Mouse (Mus musculus) midbrain, embryonic 13.5 days (tissue): Measurements from ENCODE around the gene Cntnap4. TPM values are rescaled to one million over a fixed set of nuclear protein-coding genes. Genes with fewer than 3 reads are reported as not detected.

Experiments
- ATAC-seq: fragments of 200-750 bp; cut with Nextera tagmentation; 2 replicates; pipeline ENCODE4 v1.8.0; 2017; ENCODE audit warnings: mild to moderate bottlenecking, moderate TSS enrichment, moderate library complexity
- H3K27ac ChIP-seq: fragments of 300-500 bp; sonication (generic); 2 replicates; pipeline ENCODE4 v1.5.1; 2015; ENCODE audit warnings: inconsistent platforms, mild to moderate bottlenecking, moderate library complexity
- H3K27me3 ChIP-seq: fragments of 300-500 bp; sonication (generic); 2 replicates; pipeline ENCODE4 v1.6.1; 2015; ENCODE audit warnings: mild to moderate bottlenecking, inconsistent platforms
- H3K36me3 ChIP-seq: fragments of 300-500 bp; sonication (generic); 2 replicates; pipeline ENCODE4 v1.6.1; 2015; ENCODE audit warnings: mild to moderate bottlenecking, inconsistent platforms
- H3K4me1 ChIP-seq: fragments of 300-500 bp; sonication (generic); replicated peaks from 2 replicates; pipeline ENCODE4 v1.6.1; 2015; ENCODE audit warnings: inconsistent platforms
- H3K4me2 ChIP-seq: fragments of 300-500 bp; sonication (generic); replicated peaks from 2 replicates; pipeline ENCODE4 v1.6.1; 2015; ENCODE audit warnings: moderate library complexity, mild to moderate bottlenecking, inconsistent platforms
- H3K4me3 ChIP-seq: fragments of 300-500 bp; sonication (generic); replicated peaks from 2 replicates; pipeline ENCODE4 v1.5.1; 2015; ENCODE audit warnings: mild to moderate bottlenecking, inconsistent platforms
- H3K9ac ChIP-seq: fragments of 300-500 bp; sonication (generic); replicated peaks from 2 replicates; pipeline ENCODE4 v1.6.1; 2015; ENCODE audit warnings: mild to moderate bottlenecking, inconsistent platforms
- H3K9me3 ChIP-seq: fragments of 300-500 bp; sonication (generic); 2 replicates; pipeline ENCODE4 v1.6.1; 2016; ENCODE audit warnings: mild to moderate bottlenecking, inconsistent platforms
- WGBS: fragments of 180-500 bp; shearing (Covaris S2); methylation state at CpG from one replicate; pipeline ENCODE4 v1.1.7; 2015; 5-methylcytosine and 5-hydroxymethylcytosine counted together
- polyA plus RNA-seq: library from polyadenylated mRNA; unstranded; fragments of >200 nt; fragmentation: Nextera tagmentation; extraction: Ambion mirVana; gene quantifications from 2 replicates; pipeline ENCODE4 v1.2.1, GENCODE M21; 2015

Gene Cntnap4
- polyA plus RNA-seq, 1 experiment from 2014 or later, result 11.2 TPM

- no peak overlapping the region for H3K9ac ChIP-seq
- ATAC-seq, result no peak
These were observed 40.3 kb downstream of the Cntnap4 start for GRCm38 (mm10) chr8:112610121-112610520.

GRCm38 (mm10) chr8:112628791-112629190 is 58.9 kb downstream of the Cntnap4 start:
- H3K4me2 ChIP-seq, result no peak overlapping the region
- no peak overlapping the region for H3K27ac ChIP-seq
- no peaks in the 10 kb centered on the region for H3K27me3 ChIP-seq
- no peak overlapping the region for H3K4me3 ChIP-seq
- H3K4me1 ChIP-seq, result 0 out of 2 replicates have a peak, but pooled peaks cover 3% of the 10 kb centered on the region
- no peak overlapping the region for H3K9ac ChIP-seq
- H3K9me3 ChIP-seq, result no peaks in the 10 kb centered on the region
- 90% methylated on average over 7 of the region's 7 CpGs for WGBS
- no peak for ATAC-seq
- no peaks in the 10 kb centered on the region for H3K36me3 ChIP-seq

More at GRCm38 (mm10) chr8:112610121-112610520, 40.3 kb downstream of the Cntnap4 start:
- no peaks in the 10 kb centered on the region for H3K9me3 ChIP-seq
- no peak overlapping the region for H3K4me3 ChIP-seq
- no peaks in the 10 kb centered on the region for H3K4me1 ChIP-seq
- H3K36me3 ChIP-seq, result no peaks in the 10 kb centered on the region
- no peaks in the 10 kb centered on the region for H3K27me3 ChIP-seq
- 89% methylated on average over 6 of the region's 6 CpGs for WGBS
- no peak overlapping the region for H3K27ac ChIP-seq
- no peak overlapping the region for H3K4me2 ChIP-seq

GRCm38 (mm10) chr8:112652657-112653056 is 82.8 kb downstream of the Cntnap4 start:
- H3K27ac ChIP-seq, result no peak overlapping the region
- no peaks in the 10 kb centered on the region for H3K4me1 ChIP-seq
- no peak overlapping the region for H3K4me3 ChIP-seq
- H3K27me3 ChIP-seq, result no peaks in the 10 kb centered on the region
- H3K9ac ChIP-seq, result no peak overlapping the region
- no peaks in the 10 kb centered on the region for H3K36me3 ChIP-seq
- ATAC-seq, result no peak
- H3K9me3 ChIP-seq, result no peaks in the 10 kb centered on the region
- WGBS, result 89% methylated on average over 4 of the region's 4 CpGs
- H3K4me2 ChIP-seq, result no peak overlapping the region

GRCm38 (mm10) chr8:112653276-112653675 is 83.4 kb downstream of the Cntnap4 start:
- H3K4me3 ChIP-seq, result no peak overlapping the region
- H3K4me2 ChIP-seq, result no peak overlapping the region
- H3K9me3 ChIP-seq, result no peaks in the 10 kb centered on the region
- H3K9ac ChIP-seq, result no peak overlapping the region
- no peaks in the 10 kb centered on the region for H3K4me1 ChIP-seq
- H3K27me3 ChIP-seq, result no peaks in the 10 kb centered on the region
- H3K27ac ChIP-seq, result no peak overlapping the region
- no peak for ATAC-seq
- 96% methylated on average over 1 of the region's 1 CpGs for WGBS
- H3K36me3 ChIP-seq, result no peaks in the 10 kb centered on the region

- H3K4me3 ChIP-seq, result no peak overlapping the region
- no peaks in the 10 kb centered on the region for H3K27me3 ChIP-seq
- no peak overlapping the region for H3K9ac ChIP-seq
- 37% methylated on average over 3 of the region's 3 CpGs for WGBS
- no peak for ATAC-seq
- no peaks in the 10 kb centered on the region for H3K4me1 ChIP-seq
- no peak overlapping the region for H3K4me2 ChIP-seq
- H3K9me3 ChIP-seq, result no peaks in the 10 kb centered on the region
- no peak overlapping the region for H3K27ac ChIP-seq
- H3K36me3 ChIP-seq, result no peaks in the 10 kb centered on the region
These were observed 84.2 kb downstream of the Cntnap4 start for GRCm38 (mm10) chr8:112653994-112654393.

- Histone ChIP-seq H3K27ac (no peak overlapping the region), H3K27me3 (no peaks in the 10 kb centered on the region), H3K9ac (no peak overlapping the region), H3K36me3 (no peaks in the 10 kb centered on the region), H3K4me3 (no peak overlapping the region), H3K9me3 (no peaks in the 10 kb centered on the region), H3K4me2 (no peak overlapping the region), H3K4me1 (no peaks in the 10 kb centered on the region)
- 74% methylated on average over 3 of the region's 3 CpGs for WGBS
- no peak for ATAC-seq
These were observed 94.2 kb downstream of the Cntnap4 start for GRCm38 (mm10) chr8:112664067-112664466.

- H3K9ac ChIP-seq, result no peak overlapping the region
- no peak overlapping the region for H3K4me3 ChIP-seq
- H3K9me3 ChIP-seq, result no peaks in the 10 kb centered on the region
- no peak overlapping the region for H3K4me2 ChIP-seq
- no peaks in the 10 kb centered on the region for H3K27me3 ChIP-seq
- H3K27ac ChIP-seq, result no peak overlapping the region
- no peaks in the 10 kb centered on the region for H3K36me3 ChIP-seq
- ATAC-seq, result no peak
- WGBS, result 69% methylated on average over 1 of the region's 1 CpGs
- H3K4me1 ChIP-seq, result no peaks in the 10 kb centered on the region
These were observed 104.8 kb downstream of the Cntnap4 start for GRCm38 (mm10) chr8:112674671-112675070.

GRCm38 (mm10) chr8:112681757-112682156 is 111.9 kb downstream of the Cntnap4 start:
- no peak overlapping the region for H3K9ac ChIP-seq
- H3K4me2 ChIP-seq, result no peak overlapping the region
- H3K27me3 ChIP-seq, result no peaks in the 10 kb centered on the region
- no peaks in the 10 kb centered on the region for H3K4me1 ChIP-seq
- no peaks in the 10 kb centered on the region for H3K9me3 ChIP-seq
- ATAC-seq, result no peak
- no peak overlapping the region for H3K27ac ChIP-seq
- H3K36me3 ChIP-seq, result no peaks in the 10 kb centered on the region
- H3K4me3 ChIP-seq, result no peak overlapping the region
- 95% methylated on average over 9 of the region's 9 CpGs for WGBS

GRCm38 (mm10) chr8:112695708-112696107 is 125.9 kb downstream of the Cntnap4 start:
- Histone ChIP-seq H3K9ac (no peak overlapping the region), H3K36me3 (no peaks in the 10 kb centered on the region), H3K27me3 (no peaks in the 10 kb centered on the region), H3K4me3 (no peak overlapping the region), H3K4me2 (no peak overlapping the region), H3K27ac (no peak overlapping the region), H3K9me3 (no peaks in the 10 kb centered on the region), H3K4me1 (no peaks in the 10 kb centered on the region)
- ATAC-seq, result no peak

- no peak overlapping the region for H3K9ac ChIP-seq
- H3K36me3 ChIP-seq, result no peaks in the 10 kb centered on the region
- no peak overlapping the region for H3K27ac ChIP-seq
- no peaks in the 10 kb centered on the region for H3K9me3 ChIP-seq
- H3K4me2 ChIP-seq, result no peak overlapping the region
- WGBS, result 83% methylated on average over 3 of the region's 3 CpGs
- H3K4me1 ChIP-seq, result no peaks in the 10 kb centered on the region
- no peak for ATAC-seq
- no peaks in the 10 kb centered on the region for H3K27me3 ChIP-seq
- no peak overlapping the region for H3K4me3 ChIP-seq
These were observed 128.3 kb downstream of the Cntnap4 start for GRCm38 (mm10) chr8:112698141-112698540.

GRCm38 (mm10) chr8:112716982-112717381 is 147.1 kb downstream of the Cntnap4 start:
- no peak overlapping the region for H3K9ac ChIP-seq
- no peaks in the 10 kb centered on the region for H3K9me3 ChIP-seq
- ATAC-seq, result no peak
- H3K4me3 ChIP-seq, result no peak overlapping the region
- H3K27me3 ChIP-seq, result no peaks in the 10 kb centered on the region
- no peaks in the 10 kb centered on the region for H3K4me1 ChIP-seq
- no peaks in the 10 kb centered on the region for H3K36me3 ChIP-seq
- no peak overlapping the region for H3K27ac ChIP-seq
- H3K4me2 ChIP-seq, result no peak overlapping the region
- 68% methylated on average over 3 of the region's 3 CpGs for WGBS

- no peaks in the 10 kb centered on the region for H3K27me3 ChIP-seq
- H3K4me1 ChIP-seq, result no peaks in the 10 kb centered on the region
- 77% methylated on average over 9 of the region's 9 CpGs for WGBS
- no peak overlapping the region for H3K27ac ChIP-seq
- no peaks in the 10 kb centered on the region for H3K36me3 ChIP-seq
- H3K9me3 ChIP-seq, result no peaks in the 10 kb centered on the region
- no peak for ATAC-seq
- no peak overlapping the region for H3K4me3 ChIP-seq
- H3K9ac ChIP-seq, result no peak overlapping the region
- no peak overlapping the region for H3K4me2 ChIP-seq
These were observed 155.1 kb downstream of the Cntnap4 start for GRCm38 (mm10) chr8:112724918-112725317.

GRCm38 (mm10) chr8:112730583-112731432 is 161.0 kb downstream of the Cntnap4 start:
- no peak for ATAC-seq
- no peak overlapping the region for H3K4me2 ChIP-seq
- no peaks in the 10 kb centered on the region for H3K36me3 ChIP-seq
- H3K4me3 ChIP-seq, result no peak overlapping the region
- H3K27ac ChIP-seq, result no peak overlapping the region
- no peaks in the 10 kb centered on the region for H3K4me1 ChIP-seq
- H3K27me3 ChIP-seq, result no peaks in the 10 kb centered on the region
- H3K9ac ChIP-seq, result no peak overlapping the region
- H3K9me3 ChIP-seq, result no peaks in the 10 kb centered on the region
- WGBS, result 84% methylated on average over 15 of the region's 15 CpGs
